Mouse (Mus musculus) heart, postnatal 0 days (tissue): ENCODE results near the gene Cfap299.

Source experiments
- CTCF ChIP-seq: IDR thresholded peaks from 2 replicates; pipeline ENCODE4 v1.5.1; 2016; ENCODE audit warnings: antibody characterized with exemption, control low read depth, low read depth
- EP300 ChIP-seq: IDR thresholded peaks from 2 replicates; pipeline ENCODE4 v1.6.1; 2016; ENCODE audit warnings: antibody characterized with exemption, low read depth

DNA sequence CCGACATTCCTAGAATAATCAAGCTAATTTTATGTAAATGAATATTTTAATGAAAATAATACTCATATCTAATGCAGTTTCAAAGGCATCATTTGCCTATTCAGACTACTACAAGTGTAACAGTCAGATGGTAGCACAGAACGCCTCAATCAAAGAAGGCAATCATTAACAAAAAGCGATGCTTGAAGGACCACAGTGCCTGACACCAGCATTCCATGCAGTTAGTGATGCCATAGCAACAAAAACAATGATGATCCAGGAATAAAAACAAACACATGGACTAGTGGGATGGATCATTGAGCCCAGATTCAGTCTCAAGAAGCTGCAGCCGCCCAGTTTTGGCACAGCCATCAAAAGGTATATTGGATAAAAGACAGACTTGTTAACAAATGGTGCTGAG, 232.2 kb downstream of the Cfap299 start:
- TF ChIP-seq EP300 (no peak), CTCF (no peak)
